Mouse (Mus musculus) embryo, embryonic 10.5 days (tissue): ENCODE data around the gene Frmd4a.

Experiments used
- DNase-seq: peaks from one replicate; pipeline ENCODE4 v3.0.0-alpha.2; 2015; ENCODE audit warnings: low spot score

Gene Frmd4a

GRCm38 (mm10) chr2:4391678-4392085 lies 374.2 kb downstream of the Frmd4a start:
- DNase-seq = no peak

- no peak for DNase-seq
Observed at GRCm38 (mm10) chr2:4393046-4393445, 375.5 kb downstream of the Frmd4a start.

DNA sequence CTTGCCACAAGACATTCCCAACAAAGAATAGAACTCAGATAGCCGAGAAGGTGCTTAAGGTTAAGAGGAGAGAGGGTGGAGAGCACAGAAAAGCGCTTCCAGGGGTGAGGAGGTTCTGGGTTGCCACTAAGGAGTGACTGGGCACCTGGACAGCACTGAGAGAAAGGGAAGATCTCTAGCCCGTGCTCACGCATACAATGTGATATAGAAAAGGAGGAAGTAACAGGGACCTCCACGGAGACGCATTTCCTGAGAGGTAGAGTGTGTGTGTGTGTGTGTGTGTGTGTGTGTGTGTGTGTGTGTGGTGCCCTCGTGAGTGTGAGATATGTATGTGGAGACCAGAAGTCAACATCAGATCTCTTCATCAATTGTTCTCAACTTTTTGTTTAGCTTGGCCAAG lies 377.1 kb downstream of the Frmd4a start:
- no peak for DNase-seq

DNA sequence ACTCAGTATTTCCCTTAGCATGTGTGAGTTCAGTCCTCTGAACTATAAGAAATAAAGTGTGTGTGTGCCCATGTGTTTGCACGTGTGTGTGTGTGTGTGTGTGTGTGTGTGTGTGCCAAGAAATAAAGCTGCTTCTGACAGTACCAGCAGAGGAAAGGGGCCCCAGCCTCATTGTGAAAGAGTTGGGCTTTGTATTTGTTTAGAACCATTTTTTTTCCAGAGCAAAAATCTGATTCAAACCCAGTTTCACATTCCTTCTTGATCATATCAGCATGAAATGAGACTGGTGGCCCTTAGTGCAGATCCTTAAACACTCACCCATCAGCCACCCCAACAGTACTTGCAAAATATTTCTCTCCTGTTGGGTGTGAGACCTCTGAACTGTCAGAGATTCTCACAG lies 382.2 kb downstream of the Frmd4a start:
- no peak for DNase-seq

GRCm38 (mm10) chr2:4400771-4401596 lies 383.5 kb downstream of the Frmd4a start:
- peak; percentile 75 for DNase-seq

GRCm38 (mm10) chr2:4401597-4402581 lies 384.4 kb downstream of the Frmd4a start:
- DNase-seq = peak; percentile 91

DNA sequence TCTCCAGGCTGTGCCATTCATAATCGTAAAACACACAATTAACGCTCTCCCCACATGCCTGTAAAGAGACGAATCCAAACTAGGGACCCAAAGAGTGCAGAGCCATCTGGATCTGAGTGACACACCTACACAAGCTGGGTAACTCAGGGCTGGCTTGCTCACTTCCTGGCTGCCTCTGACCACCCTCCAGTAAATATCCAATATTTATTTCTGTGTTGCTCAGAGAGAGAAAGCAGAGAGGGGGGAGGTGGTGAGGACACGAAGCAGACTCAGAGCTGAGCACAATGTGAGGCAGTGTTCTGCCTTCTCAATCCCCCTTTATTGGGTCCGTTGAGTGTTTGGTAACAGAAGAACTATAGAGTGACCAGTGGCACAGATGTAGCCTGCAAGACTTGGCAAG lies 389.5 kb downstream of the Frmd4a start:
- no peak for DNase-seq

DNA sequence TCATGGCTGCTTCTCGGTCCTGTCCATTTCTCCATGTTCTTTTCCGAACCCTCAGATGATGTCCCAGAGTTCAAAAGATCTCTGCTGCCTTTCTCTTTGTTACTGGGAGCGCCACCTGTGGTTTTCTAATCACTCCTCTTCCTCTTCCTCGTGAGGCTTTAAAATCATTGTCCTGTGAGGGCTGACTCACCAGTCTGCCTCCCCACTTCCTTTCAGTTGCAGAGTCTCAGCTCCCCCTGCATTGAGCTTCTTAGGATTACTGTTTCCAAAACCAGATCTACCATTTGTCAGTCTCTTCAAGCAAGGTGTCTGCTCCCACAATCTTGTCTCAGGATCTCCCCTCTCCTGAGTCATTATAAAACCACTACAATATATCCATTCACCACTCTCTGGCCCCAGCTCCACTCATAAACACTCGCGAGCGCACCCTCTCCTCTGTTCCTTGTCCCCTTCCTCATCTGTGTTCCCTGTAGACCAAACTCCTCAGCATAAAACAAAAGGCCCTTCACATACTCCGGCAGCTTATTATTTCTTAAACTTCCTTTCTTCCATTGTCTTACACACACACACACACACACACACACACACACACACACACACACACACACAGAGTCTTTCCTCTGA lies 392.4 kb downstream of the Frmd4a start:
- DNase-seq = no peak

- DNase-seq = no peak
Observed at GRCm38 (mm10) chr2:4412870-4413595, 395.5 kb downstream of the Frmd4a start.

- no peak for DNase-seq
Observed at GRCm38 (mm10) chr2:4413596-4414335, 396.2 kb downstream of the Frmd4a start.

GRCm38 (mm10) chr2:4420679-4421312 lies 403.3 kb downstream of the Frmd4a start:
- no peak for DNase-seq

DNA sequence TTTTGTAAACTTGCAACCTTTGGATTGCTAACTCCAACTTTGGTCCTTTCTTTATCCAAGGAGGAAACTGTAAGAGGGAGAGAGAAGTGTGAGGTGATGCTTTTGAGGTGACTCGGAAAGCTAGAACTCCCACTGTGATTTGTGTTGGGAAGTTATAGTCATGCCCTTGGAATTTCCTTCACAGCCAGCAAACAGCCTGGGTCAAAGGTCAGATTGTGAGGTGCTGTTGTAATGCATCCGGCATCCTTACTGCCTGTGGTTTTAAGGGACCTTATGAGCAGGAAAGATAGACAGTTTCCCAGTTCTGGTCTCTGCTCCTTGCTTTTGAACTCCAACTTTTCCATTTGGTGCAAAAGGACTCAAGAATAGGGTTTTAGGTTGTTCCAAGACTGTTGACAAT lies 404.2 kb downstream of the Frmd4a start:
- peak; percentile 69 for DNase-seq

- no peak for DNase-seq
Observed at GRCm38 (mm10) chr2:4423896-4424295, 406.4 kb downstream of the Frmd4a start.

DNA sequence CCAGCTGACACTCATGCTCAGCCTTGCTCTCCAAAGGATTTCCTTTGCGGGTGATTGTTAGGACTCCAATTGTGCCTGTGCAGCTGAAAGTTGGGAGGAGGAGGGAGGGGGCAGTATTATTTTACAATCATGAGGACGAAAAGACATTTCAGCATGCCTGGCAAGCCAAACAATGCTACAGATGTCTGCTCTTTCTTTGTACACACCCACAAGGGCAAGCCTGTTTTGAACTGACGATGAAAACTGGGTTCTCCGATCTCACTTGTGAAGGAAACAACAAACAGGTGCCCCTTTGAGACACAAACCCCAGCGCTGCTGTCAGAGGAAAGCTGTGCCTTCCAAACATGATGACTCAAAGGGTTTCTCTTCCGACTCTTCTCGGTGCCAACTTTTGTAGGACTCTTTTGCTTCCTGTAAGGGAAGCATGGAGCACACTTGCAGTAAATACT lies 410.9 kb downstream of the Frmd4a start:
- no peak for DNase-seq

DNA sequence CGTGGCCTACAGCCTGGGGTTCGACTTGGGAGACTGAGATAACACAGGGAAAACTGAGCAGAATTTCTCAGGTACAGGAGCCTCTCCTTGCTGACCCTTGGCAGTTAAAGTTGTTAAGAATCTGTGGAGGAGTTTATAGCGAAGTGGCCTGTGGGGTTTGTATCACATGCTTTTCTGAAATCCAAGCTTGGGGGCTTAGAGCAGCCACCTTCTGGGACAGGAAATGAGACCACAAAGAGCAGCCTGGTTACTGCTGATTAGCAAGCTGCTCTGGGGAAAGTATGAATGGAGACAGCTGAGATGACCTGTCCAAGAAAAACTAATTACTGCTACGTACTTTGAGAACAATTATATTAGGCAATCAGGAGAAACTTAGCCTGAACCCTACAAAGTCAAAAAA lies 415.6 kb downstream of the Frmd4a start:
- no peak for DNase-seq

GRCm38 (mm10) chr2:4435051-4435450 lies 417.5 kb downstream of the Frmd4a start:
- DNase-seq = no peak

GRCm38 (mm10) chr2:4436361-4437231 lies 419.1 kb downstream of the Frmd4a start:
- peak; percentile 71 for DNase-seq

- no peak for DNase-seq
Observed at GRCm38 (mm10) chr2:4438739-4439138, 421.2 kb downstream of the Frmd4a start.

- no peak for DNase-seq
Observed at GRCm38 (mm10) chr2:4439909-4440308, 422.4 kb downstream of the Frmd4a start.
